Mouse (Mus musculus) adrenal gland, adult 8-10 months (tissue): ENCODE measurements at regions not wholly inside any gene's neighbourhood (a gene's known extent, or its start where the extent isn't known, plus 50 kb on each side); places are given as distances from the start of the nearest gene placed in this dataset.

Experiments used
- DNase-seq: peaks from one replicate; pipeline ENCODE4 v3.0.0; 2022

DNA sequence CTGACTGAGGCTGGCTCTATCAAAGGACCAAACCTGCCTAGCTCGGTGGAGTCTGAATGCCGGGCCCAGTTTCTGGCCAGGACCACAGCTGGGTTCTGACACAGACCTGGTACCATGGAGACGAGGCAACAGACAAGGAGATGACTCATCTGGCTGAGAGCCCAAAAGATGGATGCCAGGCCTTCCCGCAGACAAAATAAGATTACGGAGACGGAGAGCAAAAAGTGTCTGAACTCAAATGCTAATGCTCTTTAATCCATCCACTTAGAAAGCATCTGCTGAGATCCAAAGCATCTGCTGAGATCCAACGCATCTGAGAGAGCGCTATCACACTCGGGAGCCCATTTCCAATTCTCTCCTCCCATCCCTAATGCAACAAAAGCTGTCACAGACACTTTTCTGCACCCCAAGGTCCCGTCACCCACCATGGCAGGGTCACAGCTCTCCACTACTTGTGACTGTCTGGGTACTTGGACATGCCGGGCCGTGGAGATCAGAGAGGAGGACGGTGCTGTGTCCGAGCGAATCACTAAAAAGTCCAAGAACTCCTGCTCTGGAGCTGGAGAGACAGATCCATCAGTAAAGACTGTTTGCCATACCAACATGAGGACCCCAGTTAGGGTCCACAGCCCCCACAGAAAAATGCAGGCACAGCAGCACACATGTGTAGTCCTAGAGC is 278.3 kb upstream of the Sulf2 start:
- DNase-seq = peak; percentile 78

- DNase-seq = no peak
These were observed 277.6 kb upstream of the Sulf2 start for GRCm38 (mm10) chr2:166432948-166433654.

GRCm38 (mm10) chr2:166432531-166432930 is 277.1 kb upstream of the Sulf2 start:
- DNase-seq = no peak

DNA sequence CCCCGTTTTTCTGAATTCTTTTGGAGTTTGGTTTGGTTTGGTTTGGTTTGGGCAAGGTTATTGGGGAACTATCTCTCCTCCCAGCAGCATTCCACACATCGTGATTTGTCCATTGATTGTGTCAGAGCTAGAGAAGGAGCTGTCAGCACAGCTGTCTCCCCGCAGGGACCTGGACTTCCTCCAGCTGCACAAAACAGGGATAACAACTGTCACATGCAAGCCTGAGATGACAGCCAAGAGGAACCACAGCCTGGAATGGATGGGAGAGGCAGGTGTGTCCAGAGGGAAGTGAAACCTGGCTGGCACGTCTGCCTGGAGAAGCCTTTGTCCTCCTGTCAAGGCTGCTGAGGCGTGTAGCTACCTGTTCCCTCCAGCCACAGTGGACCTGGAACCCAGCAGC is 274.5 kb upstream of the Sulf2 start:
- no peak for DNase-seq

DNA sequence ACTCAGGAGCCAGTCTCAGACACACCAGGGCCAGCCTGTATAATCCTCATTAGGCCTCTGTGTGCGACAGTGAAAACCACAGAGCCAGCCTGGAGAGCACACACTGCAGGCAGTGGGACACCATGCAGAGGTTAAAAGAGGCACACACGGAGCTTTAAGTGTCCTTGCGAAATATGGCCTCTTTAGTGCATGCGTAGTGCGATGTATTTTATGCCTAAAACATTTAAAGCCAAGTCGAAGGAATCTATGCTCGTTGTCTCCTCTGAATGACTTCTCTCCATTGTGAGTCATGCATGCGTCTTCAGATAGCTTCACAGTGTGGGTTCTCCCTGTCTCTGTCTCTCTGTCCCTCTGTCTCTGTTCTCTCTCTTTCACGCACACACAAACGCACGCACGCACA is 274.0 kb upstream of the Sulf2 start:
- DNase-seq = no peak

GRCm38 (mm10) chr2:166427390-166427789 is 271.9 kb upstream of the Sulf2 start:
- DNase-seq = no peak

DNA sequence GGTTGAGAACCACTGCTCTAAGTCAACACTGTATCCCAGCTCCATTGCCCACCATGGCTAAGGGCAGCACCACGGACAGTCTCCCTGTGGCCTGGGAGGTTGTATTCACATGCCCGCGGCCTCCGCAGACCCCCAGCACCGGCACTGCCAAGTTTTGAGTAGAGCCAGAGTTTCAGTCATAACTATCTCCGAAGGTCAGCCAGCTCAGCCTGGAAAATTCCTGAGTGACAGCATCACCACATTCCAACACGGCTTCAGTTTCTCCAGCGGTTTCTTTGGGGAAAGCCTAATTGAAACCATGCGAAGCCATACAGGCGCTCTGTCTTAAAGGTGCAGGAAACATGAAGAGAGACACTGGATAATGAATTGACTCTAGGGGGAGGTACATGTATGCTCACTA is 271.5 kb upstream of the Sulf2 start:
- DNase-seq = peak; percentile 76

- DNase-seq = no peak
These were observed 271.0 kb upstream of the Sulf2 start for GRCm38 (mm10) chr2:166426457-166426856.

GRCm38 (mm10) chr2:166425141-166425540 is 269.7 kb upstream of the Sulf2 start:
- DNase-seq = no peak

GRCm38 (mm10) chr2:166423132-166423660 is 267.7 kb upstream of the Sulf2 start:
- DNase-seq = no peak

DNA sequence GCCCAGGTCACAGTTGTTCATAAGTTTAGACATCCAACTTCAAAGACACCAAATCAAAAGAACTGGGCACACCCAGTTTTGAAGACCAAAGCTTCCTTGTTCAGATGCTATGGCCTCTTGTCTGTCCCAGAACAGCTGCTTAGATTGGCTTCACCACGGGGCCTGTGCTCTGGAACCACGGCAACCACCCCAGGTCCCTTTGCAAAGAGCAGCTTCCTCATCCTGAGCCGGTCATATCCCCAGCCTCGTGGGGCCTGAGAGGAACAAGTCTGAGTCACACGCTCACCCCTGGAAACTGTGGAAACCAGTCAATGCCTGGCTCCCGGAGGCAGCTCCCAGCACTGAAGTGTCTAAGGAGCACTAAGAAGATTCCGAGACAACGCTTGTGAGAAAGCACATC is 264.8 kb upstream of the Sulf2 start:
- no peak for DNase-seq

DNA sequence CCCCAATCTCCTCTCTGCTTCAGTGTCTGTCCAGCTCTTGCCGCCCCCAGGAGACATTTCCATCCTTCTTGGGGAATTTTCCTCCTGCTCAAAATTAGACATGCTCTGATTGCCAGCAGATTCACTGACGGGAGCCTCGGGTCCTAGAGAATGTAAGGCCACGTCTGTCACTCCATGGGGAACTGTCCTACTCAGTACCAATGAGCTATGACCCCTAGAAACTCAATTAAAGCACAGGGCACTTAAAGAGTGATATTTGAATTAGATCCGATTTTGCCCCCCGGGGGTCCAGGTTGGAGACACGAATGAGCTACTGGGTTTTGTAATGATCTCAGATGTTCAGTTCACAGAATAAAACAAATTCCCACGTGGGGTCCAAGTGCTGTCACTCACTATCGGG is 263.8 kb upstream of the Sulf2 start:
- no peak for DNase-seq

GRCm38 (mm10) chr2:166418279-166418678 is 262.8 kb upstream of the Sulf2 start:
- DNase-seq = no peak

DNA sequence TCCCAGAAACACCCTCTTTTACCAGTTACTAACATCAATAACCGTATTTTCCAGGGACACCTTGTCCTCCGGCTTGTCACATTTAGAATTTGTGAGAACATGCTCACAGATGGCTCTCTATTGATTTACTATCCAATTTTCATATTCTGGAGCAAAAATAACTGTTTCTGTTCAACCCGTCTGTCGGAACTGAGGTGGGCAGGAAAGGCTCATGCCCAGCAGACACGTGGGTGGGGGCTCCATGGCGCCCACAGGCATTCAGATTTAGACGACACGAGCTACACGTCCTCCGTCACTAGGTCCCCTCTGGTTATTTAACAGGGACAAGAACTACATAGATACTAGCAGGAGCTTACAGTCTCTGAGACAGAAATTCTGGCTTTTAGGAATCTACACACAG is 262.2 kb upstream of the Sulf2 start:
- DNase-seq = no peak

DNA sequence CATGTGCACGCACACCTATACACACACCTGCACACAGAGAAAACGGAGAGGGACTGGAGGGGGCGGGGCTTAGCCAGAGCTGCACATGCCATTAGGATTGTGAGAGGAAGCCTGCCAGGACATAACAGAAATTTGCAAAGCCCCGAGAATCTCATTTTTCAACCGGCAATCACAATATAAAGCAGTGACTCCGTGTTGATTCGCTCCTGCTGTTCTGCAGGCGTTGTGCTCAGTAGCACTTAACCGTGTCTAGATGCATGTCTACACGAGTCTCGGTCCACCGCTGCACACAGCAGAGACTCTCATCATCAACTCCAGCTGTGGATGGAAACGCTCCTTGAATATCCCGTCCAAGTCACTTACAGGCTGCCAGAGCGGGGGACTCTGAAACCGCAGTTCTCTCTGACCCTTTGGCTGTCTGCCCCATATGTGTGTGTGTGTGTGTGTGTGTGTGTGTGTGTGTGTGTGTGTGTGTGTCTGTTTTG is 260.1 kb upstream of the Sulf2 start:
- DNase-seq = no peak

GRCm38 (mm10) chr2:166414856-166415255 is 259.4 kb upstream of the Sulf2 start:
- DNase-seq = no peak

DNA sequence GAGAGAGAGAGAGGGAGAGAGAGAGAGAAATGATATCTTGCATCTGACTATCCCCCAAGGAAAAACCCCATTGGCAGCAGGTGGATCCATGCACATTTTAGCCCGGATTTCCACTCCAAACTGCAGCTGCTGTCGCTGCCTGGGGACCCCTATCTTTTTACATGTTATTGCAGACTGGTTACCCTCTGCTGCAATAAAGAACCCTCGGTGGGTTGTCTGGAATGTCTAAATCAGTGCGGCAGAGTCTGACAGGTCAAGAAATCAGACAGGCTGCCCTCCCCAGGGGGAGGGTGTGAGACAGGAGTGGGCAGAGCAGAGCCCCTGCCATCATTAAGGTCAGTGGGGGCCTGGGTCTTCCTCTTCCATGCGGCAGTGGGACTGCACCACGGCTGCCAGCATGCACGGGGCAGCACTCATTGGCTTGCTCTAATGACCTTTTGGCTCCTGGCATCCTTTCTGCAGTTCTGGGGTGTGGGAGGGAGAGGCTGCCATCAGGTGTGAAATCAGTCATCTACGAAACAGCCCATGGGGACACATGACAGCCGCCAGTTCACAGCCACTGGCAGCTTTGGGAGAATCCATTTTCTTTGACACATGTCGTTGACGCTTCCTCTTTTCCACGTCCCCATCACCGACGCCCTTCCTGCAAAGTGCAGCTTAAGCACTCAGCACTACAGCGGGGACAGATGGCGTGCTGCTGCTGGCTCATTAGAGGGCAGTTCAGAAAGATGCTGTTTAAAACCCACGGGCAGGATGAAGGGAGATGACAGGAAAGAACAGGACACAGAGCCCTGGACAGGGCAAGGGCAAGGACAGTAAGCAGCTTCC is 256.8 kb upstream of the Sulf2 start:
- no peak for DNase-seq

DNA sequence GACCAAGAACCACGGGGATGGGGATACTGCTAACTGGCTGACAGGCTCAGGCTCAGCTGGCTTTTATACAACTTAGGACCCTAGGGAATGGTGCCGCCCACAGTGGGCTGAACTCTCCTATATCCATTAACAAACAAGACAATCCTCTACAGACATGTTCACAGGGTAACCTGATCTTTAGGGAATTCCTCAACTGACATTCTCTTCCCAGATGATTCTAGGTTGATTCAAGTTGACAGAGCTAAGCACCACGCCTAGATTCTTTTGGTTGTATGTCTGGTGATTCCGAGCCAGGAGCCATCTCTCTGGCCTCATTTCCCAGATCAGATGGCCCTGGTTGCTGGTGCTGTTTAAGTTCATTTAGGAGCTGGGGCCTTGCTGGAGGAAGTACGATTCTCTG is 253.9 kb upstream of the Sulf2 start:
- no peak for DNase-seq

GRCm38 (mm10) chr2:166408806-166409205 is 253.3 kb upstream of the Sulf2 start:
- DNase-seq = no peak

GRCm38 (mm10) chr2:166408009-166408408 is 252.5 kb upstream of the Sulf2 start:
- no peak for DNase-seq

DNA sequence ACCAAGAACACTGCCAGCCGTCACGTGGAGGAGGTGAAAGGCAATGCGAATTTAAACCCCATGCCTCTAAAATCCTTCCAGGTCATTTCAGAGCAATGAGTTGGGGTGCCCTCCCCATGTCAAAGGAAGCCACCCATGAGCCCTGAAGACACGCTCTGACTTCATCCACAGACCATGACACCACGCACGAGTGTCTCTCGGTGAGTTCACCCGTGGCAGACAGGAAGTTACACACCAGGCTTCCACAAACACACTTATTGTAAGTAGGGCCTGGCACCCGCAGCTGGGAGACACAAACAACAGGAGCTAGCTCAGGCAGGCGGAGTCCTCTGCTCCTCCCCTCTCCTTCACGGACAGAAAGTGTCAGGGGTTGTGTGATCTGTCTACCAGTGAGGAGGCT is 251.4 kb upstream of the Sulf2 start:
- no peak for DNase-seq

DNA sequence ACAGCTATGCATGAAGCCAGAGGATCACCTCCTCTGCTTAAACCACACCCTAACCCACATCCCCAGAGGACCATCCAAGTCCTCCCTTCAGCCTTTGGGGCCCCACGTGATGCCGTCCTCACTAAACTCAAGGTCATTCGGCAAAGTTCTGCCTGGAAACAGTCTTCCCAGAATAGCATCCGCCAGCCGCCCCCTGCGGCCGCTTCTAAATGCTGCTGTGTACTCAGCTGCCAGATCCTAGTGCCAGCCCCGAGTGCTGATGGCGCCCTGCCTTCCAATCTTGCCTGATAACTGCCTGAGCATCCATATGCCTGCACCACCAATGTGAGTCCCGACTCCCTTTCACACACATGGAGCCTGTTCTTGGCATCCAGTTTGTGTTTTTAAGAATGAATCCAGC is 247.9 kb upstream of the Sulf2 start:
- DNase-seq = peak; percentile 26

- no peak for DNase-seq
These were observed 246.4 kb upstream of the Sulf2 start for GRCm38 (mm10) chr2:166401860-166402259.
